Mouse (Mus musculus) lung, postnatal 0 days (tissue): ENCODE results near the gene Zfp131. TPM values are rescaled to one million over a fixed set of nuclear protein-coding genes. Genes with fewer than 3 reads are reported as not detected.

ENCODE experiments used
- ATAC-seq: fragments of 200-750 bp; cut with Nextera tagmentation; 2 replicates; pipeline ENCODE4 v1.8.0; 2017; ENCODE audit warnings: moderate library complexity
- DNase-seq: peaks from one replicate; pipeline ENCODE4 v3.0.0-alpha.2; 2016; ENCODE audit warnings: low spot score
- H3K27ac ChIP-seq: fragments of 300-500 bp; sonication (generic); 2 replicates; pipeline ENCODE4 v1.5.1; 2014; ENCODE audit warnings: antibody characterized with exemption, mild to moderate bottlenecking, low read length, mixed read lengths
- H3K27me3 ChIP-seq: fragments of 300-500 bp; sonication (generic); replicated peaks from 2 replicates; pipeline ENCODE4 v1.6.1; 2014; ENCODE audit warnings: low read length, mixed read lengths; ENCODE audit not compliant: insufficient read depth
- H3K36me3 ChIP-seq: fragments of 300-500 bp; sonication (generic); 2 replicates; pipeline ENCODE4 v1.6.1; 2014; ENCODE audit warnings: low read length, mixed read lengths; ENCODE audit not compliant: insufficient read depth
- H3K4me1 ChIP-seq: fragments of 300-500 bp; sonication (generic); 2 replicates; pipeline ENCODE4 v1.6.1; 2014; ENCODE audit warnings: antibody characterized with exemption, low read depth, low read length, mixed read lengths; ENCODE audit not compliant: insufficient read depth
- H3K4me2 ChIP-seq: fragments of 300-500 bp; sonication (generic); replicated peaks from 2 replicates; pipeline ENCODE4 v1.6.1; 2014; ENCODE audit warnings: low read depth, mild to moderate bottlenecking, low read length, moderate library complexity, mixed read lengths
- H3K4me3 ChIP-seq: fragments of 300-500 bp; sonication (generic); 2 replicates; pipeline ENCODE4 v1.5.1; 2014; ENCODE audit warnings: low read depth, low read length
- H3K9ac ChIP-seq: fragments of 300-500 bp; sonication (generic); replicated peaks from 2 replicates; pipeline ENCODE4 v1.6.1; 2014; ENCODE audit warnings: low read depth, mild to moderate bottlenecking
- H3K9me3 ChIP-seq: fragments of 300-500 bp; sonication (generic); 2 replicates; pipeline ENCODE4 v1.6.1; 2016; ENCODE audit warnings: low read length, mixed read lengths
- CTCF ChIP-seq: IDR thresholded peaks from 2 replicates; pipeline ENCODE4 v1.5.1; 2016; ENCODE audit warnings: antibody characterized with exemption, mild to moderate bottlenecking
- EP300 ChIP-seq: IDR thresholded peaks from 2 replicates; pipeline ENCODE4 v1.6.1; 2016; ENCODE audit warnings: antibody characterized with exemption, mild to moderate bottlenecking, control low read depth
- WGBS: fragments of 180-500 bp; shearing (Covaris S2); extraction: QIAGEN DNeasy Blood & Tissue Kit; methylation state at CpG from one replicate; pipeline ENCODE4 v1.1.7; 2014; 5-methylcytosine and 5-hydroxymethylcytosine counted together
- polyA plus RNA-seq: library from polyadenylated mRNA; unstranded; fragments of >200 nt; fragmentation: Nextera tagmentation; extraction: Ambion mirVana; gene quantifications from 2 replicates; pipeline ENCODE4 v1.2.1, GENCODE M21; 2015

Gene Zfp131
- polyA plus RNA-seq, 1 experiment from 2014 or later = 25.2 TPM

DNA sequence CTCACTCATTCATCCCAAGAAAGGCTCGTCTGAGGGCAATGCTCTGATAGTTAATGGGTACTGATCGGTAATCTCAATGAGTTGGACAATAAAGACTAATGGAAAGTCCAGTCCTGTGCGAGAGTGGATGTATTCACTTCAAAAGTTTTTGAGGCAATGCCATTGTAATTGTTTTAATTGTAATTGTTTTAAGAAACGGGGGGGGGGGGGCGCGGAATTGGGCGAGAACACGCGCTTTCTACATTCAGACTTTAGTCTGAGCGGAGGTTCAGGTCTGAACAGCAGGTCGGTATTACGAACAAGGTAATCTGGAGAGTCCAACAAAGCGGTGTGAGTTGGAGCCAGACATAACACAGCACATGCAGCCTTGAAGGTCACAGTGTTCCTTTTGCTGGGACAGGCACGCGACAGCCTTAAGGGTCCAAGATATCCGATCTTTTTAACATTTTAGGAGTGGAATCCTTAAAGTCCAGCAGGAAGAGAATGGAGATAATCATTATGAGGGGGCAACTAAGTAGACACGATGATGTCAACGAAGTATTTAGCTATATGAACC lies 969 bp upstream of the Zfp131 start:
- no peaks in the 10 kb centered on the region for H3K9me3 ChIP-seq
- peak overlapping the region; percentile 96 for H3K27ac ChIP-seq
- peak overlapping the region; percentile 88 for H3K4me2 ChIP-seq
- H3K9ac ChIP-seq = peak overlapping the region; percentile 88; the same call in 1 of the 2 replicates
- no peak for ATAC-seq
- H3K36me3 ChIP-seq = peaks cover 4% of the 10 kb centered on the region; the same call in 1 of the 2 replicates
- no peak for DNase-seq
- no peak for TF ChIP-seq CTCF
- TF ChIP-seq EP300 = no peak
- peak overlapping the region; percentile 76 for H3K4me3 ChIP-seq
- WGBS = 4% methylated on average over 18 of the region's 18 CpGs
- peaks cover 9% of the 10 kb centered on the region; the same call in 1 of the 2 replicates for H3K4me1 ChIP-seq
- no peaks in the 10 kb centered on the region for H3K27me3 ChIP-seq

DNA sequence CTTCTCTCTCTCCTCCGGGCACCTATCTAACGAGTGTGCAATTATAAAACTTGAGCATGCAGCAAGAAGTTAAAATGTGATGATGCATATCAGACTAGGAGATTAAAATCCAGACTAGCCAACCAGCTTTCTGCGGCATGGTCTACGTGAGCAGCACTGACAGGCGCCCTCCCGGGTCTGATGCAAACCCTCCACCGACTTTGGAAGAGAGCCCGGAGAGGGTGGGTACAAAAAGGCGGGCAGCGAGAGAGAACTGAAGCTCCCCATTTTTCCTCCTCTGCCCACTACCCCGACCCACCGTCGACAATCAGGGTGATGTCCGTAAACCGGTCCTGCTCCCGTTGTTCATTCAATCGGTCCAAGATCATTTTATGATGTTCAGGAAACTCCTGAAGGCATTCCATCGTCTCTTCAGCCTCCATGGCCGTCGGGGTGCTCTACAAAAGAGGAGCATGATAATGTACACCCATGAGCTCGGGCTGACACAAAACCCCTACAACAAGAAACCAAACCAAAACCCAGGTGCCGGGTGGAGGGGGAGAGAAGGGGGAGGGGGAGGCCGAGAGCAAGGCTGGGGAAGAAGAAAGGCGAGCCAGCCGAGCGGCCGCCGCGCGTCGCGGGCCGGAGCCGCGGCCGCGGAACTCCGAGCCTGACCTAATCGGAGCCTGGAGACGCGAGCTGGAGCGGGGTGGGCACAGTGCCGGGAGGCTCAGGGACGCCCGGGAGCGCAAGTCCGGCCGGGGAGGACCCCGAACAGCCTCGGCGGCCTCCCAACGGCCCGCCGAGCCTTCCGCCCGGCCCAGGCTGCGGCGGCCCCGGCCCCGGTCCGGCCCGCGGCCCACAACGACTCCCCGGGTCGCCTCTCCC lies 605 bp downstream of the Zfp131 start:
- TF ChIP-seq CTCF (no peak), EP300 (no peak)
- DNase-seq (peak; percentile 77), ATAC-seq (peak; percentile 71)
- Histone ChIP-seq H3K4me3 (peak overlapping the region; percentile 76), H3K4me1 (peaks cover 9% of the 10 kb centered on the region; the same call in 1 of the 2 replicates), H3K9ac (peak overlapping the region; percentile 88), H3K27ac (peak overlapping the region; percentile 96), H3K27me3 (no peaks in the 10 kb centered on the region), H3K4me2 (peak overlapping the region; percentile 88), H3K36me3 (peaks cover 7% of the 10 kb centered on the region), H3K9me3 (no peaks in the 10 kb centered on the region)
- WGBS = under 1% methylated on average over 32 of the region's 66 CpGs

DNA sequence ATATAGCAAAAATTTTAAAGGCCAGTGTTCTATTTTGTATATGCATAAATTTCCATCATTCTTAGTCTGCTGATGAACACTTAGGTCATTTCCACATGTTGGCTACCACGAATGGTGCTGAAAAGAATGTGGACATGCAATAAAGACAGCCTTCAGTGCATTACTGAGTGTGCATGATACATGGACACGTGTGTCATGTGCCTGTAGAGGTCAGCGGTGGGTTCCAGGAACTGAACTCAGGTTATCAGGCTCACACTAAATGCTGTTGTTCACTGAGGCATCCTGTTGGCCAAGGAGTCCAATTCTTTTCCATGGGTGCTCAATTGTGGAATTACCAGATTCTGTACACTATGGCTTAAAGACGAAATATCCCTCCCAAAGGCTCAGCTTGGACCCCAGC lies 7.1 kb downstream of the Zfp131 start:
- ATAC-seq (no peak), DNase-seq (no peak)
- H3K27me3 ChIP-seq = no peaks in the 10 kb centered on the region
- TF ChIP-seq CTCF (peak; percentile 20), EP300 (no peak)
- no peak overlapping the region for H3K4me2 ChIP-seq
- no peaks in the 10 kb centered on the region for H3K4me1 ChIP-seq
- no peak overlapping the region for H3K27ac ChIP-seq
- no peak overlapping the region for H3K9ac ChIP-seq
- peaks cover 25% of the 10 kb centered on the region for H3K36me3 ChIP-seq
- 84% methylated on average over 4 of the region's 4 CpGs for WGBS
- H3K4me3 ChIP-seq = no peak overlapping the region
- H3K9me3 ChIP-seq = no peaks in the 10 kb centered on the region

DNA sequence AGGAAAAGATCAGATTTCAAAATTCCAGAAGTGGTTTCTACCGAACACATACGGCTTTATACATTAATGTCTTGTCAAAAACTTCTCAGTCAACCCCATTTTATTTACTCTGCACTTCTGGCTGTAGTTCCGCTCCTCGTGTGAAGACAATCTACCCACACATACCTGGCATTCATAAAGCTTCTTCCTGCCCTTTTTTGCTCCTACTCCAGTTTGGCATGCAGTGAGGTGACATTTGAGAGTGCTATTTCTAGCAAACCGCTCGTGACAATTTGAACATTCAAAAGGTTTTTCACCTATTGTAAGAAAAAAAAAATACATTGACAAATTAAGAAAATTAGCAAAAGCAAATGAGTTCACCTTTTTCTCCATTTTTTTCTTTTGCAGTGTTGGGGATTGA lies 22.1 kb downstream of the Zfp131 start:
- H3K36me3 ChIP-seq = peaks cover 27% of the 10 kb centered on the region
- DNase-seq (no peak), ATAC-seq (no peak)
- 52% methylated on average over 6 of the region's 6 CpGs for WGBS
- no peak overlapping the region for H3K9ac ChIP-seq
- no peaks in the 10 kb centered on the region for H3K27me3 ChIP-seq
- TF ChIP-seq CTCF (no peak), EP300 (no peak)
- H3K4me2 ChIP-seq = no peak overlapping the region
- no peaks in the 10 kb centered on the region for H3K9me3 ChIP-seq
- no peaks in the 10 kb centered on the region for H3K4me1 ChIP-seq
- no peak overlapping the region for H3K27ac ChIP-seq
- no peak overlapping the region for H3K4me3 ChIP-seq

- H3K27me3 ChIP-seq = no peaks in the 10 kb centered on the region
- TF ChIP-seq CTCF = no peak
- TF ChIP-seq EP300 = no peak; the same call in 1 of the 2 replicates
- ATAC-seq (peak; percentile 66), DNase-seq (peak; percentile 41)
- H3K4me2 ChIP-seq = no peak overlapping the region
- H3K4me3 ChIP-seq = no peak overlapping the region
- H3K9ac ChIP-seq = no peak overlapping the region
- WGBS = 65% methylated on average over 7 of the region's 7 CpGs
- H3K4me1 ChIP-seq = no peaks in the 10 kb centered on the region
- peaks cover 19% of the 10 kb centered on the region for H3K36me3 ChIP-seq
- H3K9me3 ChIP-seq = no peaks in the 10 kb centered on the region
- no peak overlapping the region for H3K27ac ChIP-seq
Measured at GRCm38 (mm10) chr13:119766480-119766879, 24.2 kb downstream of the Zfp131 start.

- H3K27me3 ChIP-seq = no peaks in the 10 kb centered on the region
- ATAC-seq = no peak
- no peak overlapping the region for H3K4me2 ChIP-seq
- TF ChIP-seq CTCF = no peak
- TF ChIP-seq EP300 = no peak
- peaks cover 6% of the 10 kb centered on the region; the same call in 1 of the 2 replicates for H3K4me1 ChIP-seq
- H3K36me3 ChIP-seq = no peaks in the 10 kb centered on the region
- H3K9me3 ChIP-seq = no peaks in the 10 kb centered on the region
- no peak overlapping the region for H3K4me3 ChIP-seq
- 23% methylated on average over 5 of the region's 5 CpGs for whole genome bisulfite sequencing
- H3K27ac ChIP-seq = no peak overlapping the region
- H3K9ac ChIP-seq = no peak overlapping the region
- no peak for DNase-seq
Measured at GRCm38 (mm10) chr13:119756831-119757230, 33.9 kb downstream of the Zfp131 start.
